Mouse (Mus musculus) forebrain, embryonic 11.5 days (tissue): ENCODE results near the gene Lgals4. TPM values are rescaled to one million over a fixed set of nuclear protein-coding genes. Genes with fewer than 3 reads are reported as not detected.

ENCODE experiments used
- ATAC-seq: fragments of 200-750 bp; cut with Nextera tagmentation; replicated peaks from 2 replicates; pipeline ENCODE4 v1.8.0; 2017; ENCODE audit warnings: moderate TSS enrichment; ENCODE audit not compliant: low FRiP score
- DNase-seq: peaks from one replicate; pipeline ENCODE4 v3.0.0-alpha.2; 2017; ENCODE audit warnings: low spot score
- H3K27ac ChIP-seq: fragments of 300-500 bp; sonication (generic); 2 replicates; pipeline ENCODE4 v1.5.1; 2014; ENCODE audit warnings: low read depth, low read length
- H3K27me3 ChIP-seq: fragments of 300-500 bp; sonication (generic); 2 replicates; pipeline ENCODE4 v1.6.1; 2014; ENCODE audit warnings: mild to moderate bottlenecking, low read length, mixed read lengths; ENCODE audit not compliant: control insufficient read depth, insufficient read depth
- H3K36me3 ChIP-seq: fragments of 300-500 bp; sonication (generic); 2 replicates; pipeline ENCODE4 v1.6.1; 2014; ENCODE audit warnings: mild to moderate bottlenecking, low read length, moderate library complexity, mixed read lengths; ENCODE audit not compliant: control insufficient read depth, insufficient read depth
- H3K4me1 ChIP-seq: fragments of 300-500 bp; sonication (generic); replicated peaks from 2 replicates; pipeline ENCODE4 v1.6.1; 2014; ENCODE audit warnings: low read length, mixed read lengths; ENCODE audit not compliant: control insufficient read depth, insufficient read depth
- H3K4me2 ChIP-seq: fragments of 300-500 bp; sonication (generic); 2 replicates; pipeline ENCODE4 v1.6.1; 2014; ENCODE audit warnings: low read depth, mild to moderate bottlenecking, low read length, moderate library complexity, mixed read lengths; ENCODE audit not compliant: severe bottlenecking
- H3K4me3 ChIP-seq: fragments of 300-500 bp; sonication (generic); 2 replicates; pipeline ENCODE4 v1.5.1; 2014; ENCODE audit warnings: low read depth, low read length
- H3K9ac ChIP-seq: fragments of 300-500 bp; sonication (generic); 2 replicates; pipeline ENCODE4 v1.6.1; 2014; ENCODE audit warnings: low read length
- H3K9me3 ChIP-seq: fragments of 300-500 bp; sonication (generic); 2 replicates; pipeline ENCODE4 v1.6.1; 2016; ENCODE audit warnings: low read length, mixed read lengths; ENCODE audit not compliant: control insufficient read depth
- WGBS: fragments of 180-500 bp; shearing (Covaris S2); extraction: QIAGEN DNeasy Blood & Tissue Kit; methylation state at CpG from one replicate; pipeline ENCODE4 v1.1.7; 2014; 5-methylcytosine and 5-hydroxymethylcytosine counted together
- polyA plus RNA-seq: library from polyadenylated mRNA; unstranded; fragments of >200 nt; fragmentation: Nextera tagmentation; extraction: Ambion mirVana; gene quantifications from 2 replicates; pipeline ENCODE4 v1.2.1, GENCODE M21; 2014

Gene Lgals4
- polyA plus RNA-seq, 1 experiment from 2014 or later, result 1.7 TPM

DNA sequence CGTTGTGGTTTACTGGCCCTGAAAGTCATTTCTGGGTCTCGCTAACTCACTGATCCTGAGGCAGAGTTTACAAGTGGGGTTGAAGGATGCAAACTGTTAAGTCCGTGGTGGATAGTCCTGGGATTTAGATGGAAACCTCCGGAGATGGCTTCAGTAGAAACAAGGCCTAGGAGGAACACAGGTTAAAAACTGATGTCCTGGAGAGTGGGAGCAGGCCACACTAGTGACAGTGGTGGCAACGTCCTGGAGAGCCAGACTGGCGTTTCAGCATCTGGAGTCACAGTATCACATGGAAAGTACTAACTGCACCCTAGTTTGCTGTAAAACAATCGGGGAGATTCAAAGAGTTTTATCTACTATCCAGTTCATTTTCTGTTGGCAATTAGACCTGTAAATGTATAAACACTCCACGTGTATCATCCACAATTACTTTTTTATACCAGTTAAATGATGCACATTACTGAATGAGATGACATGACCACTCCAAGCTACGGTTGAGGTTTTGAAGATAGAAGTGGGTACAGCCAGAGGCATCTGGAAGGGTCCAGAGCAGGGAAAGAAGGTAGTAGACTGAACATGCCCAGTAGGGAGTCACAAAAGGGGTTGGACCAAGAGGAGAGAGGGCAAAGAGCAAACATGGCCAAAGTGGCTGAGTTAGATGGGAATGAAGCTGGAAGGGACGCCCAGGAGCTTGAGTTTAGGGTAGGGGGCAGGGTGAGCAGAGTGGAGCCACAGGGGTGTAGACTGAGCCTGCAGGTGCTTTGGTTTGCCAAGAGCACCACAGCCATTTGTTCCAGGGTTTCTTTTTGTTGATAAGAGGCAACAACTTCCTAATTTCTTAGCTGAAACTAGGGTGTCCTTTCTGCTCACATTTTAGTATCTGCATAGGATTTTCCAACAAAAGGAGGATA is 10.4 kb upstream of the Lgals4 start:
- peak overlapping the region; percentile 18; the same call in 1 of the 2 replicates for H3K27ac ChIP-seq
- WGBS, result 66% methylated on average over 10 of the region's 10 CpGs
- ATAC-seq, result no peak

DNA sequence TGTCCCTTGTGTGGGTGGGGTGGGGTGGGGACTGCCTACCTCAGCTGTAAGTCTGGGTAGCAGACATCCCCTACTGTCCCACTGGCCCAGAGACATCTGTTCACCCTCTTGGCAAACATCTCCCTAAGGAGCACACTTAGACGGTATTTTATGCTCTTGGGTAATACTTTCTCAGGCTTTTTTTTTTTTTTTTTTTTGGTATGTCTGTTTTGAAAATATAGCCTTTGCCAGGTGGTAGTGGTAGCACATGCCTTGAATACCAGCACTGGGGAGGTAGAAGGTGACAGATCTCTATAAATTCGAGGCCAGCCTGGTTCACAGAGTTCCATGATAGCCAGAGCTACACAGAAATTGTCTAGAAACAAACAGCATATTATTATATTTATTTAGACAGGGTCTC is 9.7 kb upstream of the Lgals4 start:
- ATAC-seq (no peak), DNase-seq (no peak)
- Histone ChIP-seq H3K9ac (no peak overlapping the region), H3K4me2 (no peak overlapping the region), H3K9me3 (no peaks in the 10 kb centered on the region), H3K4me1 (peaks cover 12% of the 10 kb centered on the region; the same call in 1 of the 2 replicates), H3K36me3 (peaks cover 27% of the 10 kb centered on the region), H3K27me3 (no peaks in the 10 kb centered on the region), H3K4me3 (no peak overlapping the region), H3K27ac (no peak overlapping the region)
- WGBS, result 78% methylated on average over 2 of the region's 2 CpGs

More for the DNA sequence above, 10.4 kb upstream of the Lgals4 start:
- Histone ChIP-seq H3K9me3 (no peaks in the 10 kb centered on the region), H3K9ac (no peak overlapping the region), H3K4me1 (peaks cover 16% of the 10 kb centered on the region; the same call in 1 of the 2 replicates), H3K4me3 (no peak overlapping the region), H3K4me2 (no peak overlapping the region), H3K27me3 (no peaks in the 10 kb centered on the region), H3K36me3 (peaks cover 31% of the 10 kb centered on the region)
- DNase-seq, result no peak

DNA sequence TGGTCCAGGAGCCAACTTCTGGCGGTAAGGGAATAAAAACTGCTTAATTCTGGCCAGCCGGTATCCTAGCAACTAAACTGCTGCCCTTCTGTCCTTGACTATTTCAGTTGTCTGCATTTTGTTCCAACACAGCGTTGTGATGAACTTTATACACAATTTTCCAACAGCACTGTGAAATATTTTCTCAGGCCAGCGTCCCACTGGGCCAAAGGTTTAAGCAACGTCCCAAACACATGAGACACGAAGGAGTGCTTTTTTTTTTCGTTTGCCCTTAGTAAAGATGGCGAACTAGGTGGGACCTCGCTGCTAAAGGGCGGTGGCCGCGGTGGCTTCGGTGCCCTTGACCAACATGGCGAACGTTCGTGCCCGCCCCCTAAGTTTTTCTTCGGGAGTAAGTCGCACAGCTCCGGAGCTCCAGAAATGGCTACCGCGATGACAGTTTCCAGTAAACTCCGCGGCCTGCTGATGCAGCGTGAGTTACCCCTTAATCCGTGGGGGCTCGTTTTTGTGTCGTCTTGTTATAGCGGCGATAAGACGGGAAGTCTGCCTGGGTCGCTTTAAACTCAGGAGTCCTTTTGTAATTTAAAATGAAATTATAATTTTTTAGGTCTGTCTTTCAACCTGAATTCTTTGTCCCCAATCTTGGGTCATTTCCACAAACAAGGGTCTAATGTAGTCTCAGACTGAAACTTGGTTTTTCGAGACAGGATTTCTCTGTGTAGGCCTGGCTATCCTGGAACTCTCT is 8.5 kb upstream of the Lgals4 start, which contains the start of gene Ech1:
Gene Ech1 (plus strand): TSS at position 277 of the 745 bp plus-strand sequence.
- Histone ChIP-seq H3K9me3 (no peaks in the 10 kb centered on the region), H3K27me3 (no peaks in the 10 kb centered on the region), H3K4me3 (peak within 1 kb of the TSS; percentile 38), H3K27ac (peak within 1 kb of the TSS; percentile 77), H3K4me2 (peak within 1 kb of the TSS; percentile 64), H3K36me3 (peaks cover 20% of the 10 kb centered on the region), H3K4me1 (peaks cover 7% of the 10 kb centered on the region; the same call in 1 of the 2 replicates), H3K9ac (peak within 1 kb of the TSS; percentile 73)
- WGBS, result 3% methylated on average over 33 of the region's 33 CpGs
- DNase-seq, result peak; percentile 93
- peak; percentile 82 for ATAC-seq

DNA sequence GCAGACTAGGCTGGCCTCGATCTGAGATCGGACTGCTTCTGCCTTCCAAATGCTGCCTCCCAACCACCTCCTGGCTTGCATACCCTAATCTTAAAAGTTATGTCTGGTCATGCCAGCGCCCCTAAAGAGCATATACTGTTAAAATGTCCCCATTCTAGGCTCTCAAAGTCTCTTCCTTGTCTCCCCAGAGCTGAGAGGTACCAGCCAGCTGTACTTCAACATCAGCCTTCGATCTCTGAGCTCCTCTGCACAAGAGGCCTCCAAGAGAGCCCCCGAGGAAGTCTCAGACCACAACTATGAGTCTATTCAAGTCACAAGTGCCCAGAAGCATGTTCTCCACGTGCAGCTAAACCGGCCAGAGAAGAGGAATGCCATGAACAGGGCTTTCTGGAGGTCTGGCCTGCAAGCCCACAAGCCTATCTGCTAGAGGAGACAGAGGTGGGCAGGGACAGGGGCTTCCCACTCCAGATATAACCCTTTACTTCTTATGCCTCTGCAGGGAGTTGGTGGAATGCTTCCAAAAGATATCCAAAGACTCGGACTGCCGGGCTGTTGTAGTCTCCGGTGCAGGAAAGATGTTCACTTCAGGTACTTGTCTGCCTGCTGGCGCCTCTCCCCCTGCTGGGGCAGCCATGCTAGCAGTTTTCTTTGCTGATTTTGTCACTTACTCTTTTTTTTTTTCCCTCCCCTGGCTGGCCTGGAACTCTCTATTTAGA is 7.8 kb upstream of the Lgals4 start:
- H3K27me3 ChIP-seq, result no peaks in the 10 kb centered on the region
- WGBS, result 69% methylated on average over 11 of the region's 11 CpGs
- peaks cover 13% of the 10 kb centered on the region for H3K36me3 ChIP-seq
- peak overlapping the region; percentile 73 for H3K9ac ChIP-seq
- H3K27ac ChIP-seq, result peak overlapping the region; percentile 77; the same call in 1 of the 2 replicates
- peaks cover 7% of the 10 kb centered on the region; the same call in 1 of the 2 replicates for H3K4me1 ChIP-seq
- H3K9me3 ChIP-seq, result no peaks in the 10 kb centered on the region
- no peak for DNase-seq
- peak overlapping the region; percentile 38 for H3K4me3 ChIP-seq
- no peak for ATAC-seq
- H3K4me2 ChIP-seq, result peak overlapping the region; percentile 64

DNA sequence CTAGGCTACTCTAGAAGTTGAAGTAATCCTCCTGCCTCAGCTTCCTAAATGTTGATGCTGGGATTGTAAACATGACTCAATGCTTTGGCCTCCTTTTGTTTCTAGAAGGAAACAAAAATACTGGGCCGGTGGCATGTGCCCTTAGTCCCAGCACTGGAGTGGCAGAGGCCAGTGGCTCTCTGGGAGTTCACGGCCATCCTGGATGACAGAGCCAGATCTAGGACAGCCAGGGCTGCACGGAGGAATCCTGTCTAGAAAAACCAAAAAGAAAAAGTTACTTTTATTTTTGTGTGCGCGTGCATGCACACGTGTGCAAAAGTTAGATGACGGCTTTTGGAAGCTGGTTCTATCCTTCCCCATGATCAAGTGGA is 7.3 kb upstream of the Lgals4 start:
- Histone ChIP-seq H3K27ac (no peak overlapping the region), H3K4me3 (no peak overlapping the region), H3K9me3 (no peaks in the 10 kb centered on the region), H3K9ac (no peak overlapping the region), H3K27me3 (no peaks in the 10 kb centered on the region), H3K4me1 (peaks cover 5% of the 10 kb centered on the region; the same call in 1 of the 2 replicates), H3K36me3 (peaks cover 8% of the 10 kb centered on the region), H3K4me2 (no peak overlapping the region)
- 97% methylated on average over 7 of the region's 7 CpGs for WGBS
- DNase-seq (no peak), ATAC-seq (no peak)

DNA sequence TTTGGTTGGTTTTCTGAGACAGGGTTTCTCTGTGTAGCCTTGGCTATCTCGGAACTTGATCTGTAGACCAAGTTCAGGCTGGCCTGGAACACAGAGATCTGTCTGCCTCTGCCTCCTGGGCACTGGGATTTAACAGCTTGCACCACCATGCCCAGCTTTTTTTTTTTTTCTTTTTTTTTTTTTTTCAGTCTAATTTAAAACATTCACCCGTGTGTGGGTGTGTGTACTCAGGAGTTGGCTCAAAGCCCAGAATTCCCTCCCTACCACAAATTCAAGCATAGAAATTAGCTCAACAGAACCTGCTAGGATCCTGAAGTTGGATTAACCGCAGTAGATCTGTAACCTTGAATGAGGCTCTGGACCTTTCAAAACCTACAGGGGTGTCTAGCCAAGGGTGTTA is 6.3 kb upstream of the Lgals4 start:
- H3K9ac ChIP-seq, result no peak overlapping the region
- H3K4me3 ChIP-seq, result no peak overlapping the region
- H3K4me1 ChIP-seq, result peaks cover 5% of the 10 kb centered on the region; the same call in 1 of the 2 replicates
- H3K4me2 ChIP-seq, result no peak overlapping the region
- no peaks in the 10 kb centered on the region for H3K9me3 ChIP-seq
- ATAC-seq (no peak), DNase-seq (no peak)
- no peaks in the 10 kb centered on the region for H3K27me3 ChIP-seq
- H3K27ac ChIP-seq, result no peak overlapping the region
- peaks cover 2% of the 10 kb centered on the region; the same call in 1 of the 2 replicates for H3K36me3 ChIP-seq
- WGBS, result 73% methylated on average over 3 of the region's 3 CpGs

DNA sequence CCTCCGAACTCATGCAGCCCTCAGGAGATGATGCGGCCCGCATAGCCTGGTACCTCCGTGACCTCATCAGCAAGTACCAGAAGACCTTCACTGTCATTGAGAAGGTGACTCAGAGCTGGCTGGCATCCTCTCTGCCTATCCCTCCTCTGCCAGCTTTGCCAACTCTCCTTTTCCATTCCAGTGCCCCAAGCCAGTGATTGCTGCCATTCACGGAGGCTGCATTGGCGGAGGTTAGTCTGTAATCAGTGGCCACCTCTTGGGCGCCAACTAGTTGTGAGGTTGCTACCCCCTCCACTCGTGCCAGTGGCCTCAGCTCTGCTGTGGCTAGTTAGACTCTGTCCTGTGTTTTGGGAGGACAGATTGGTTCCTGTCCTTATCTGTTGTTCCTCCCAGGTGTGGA is 3.8 kb upstream of the Lgals4 start:
- H3K4me1 ChIP-seq, result peaks cover 2% of the 10 kb centered on the region; the same call in 1 of the 2 replicates
- H3K9ac ChIP-seq, result no peak overlapping the region
- 99% methylated on average over 8 of the region's 8 CpGs for WGBS
- H3K4me2 ChIP-seq, result no peak overlapping the region
- H3K27me3 ChIP-seq, result no peaks in the 10 kb centered on the region
- H3K36me3 ChIP-seq, result no peaks in the 10 kb centered on the region
- ATAC-seq (no peak), DNase-seq (no peak)
- no peak overlapping the region for H3K27ac ChIP-seq
- no peak overlapping the region for H3K4me3 ChIP-seq
- no peaks in the 10 kb centered on the region for H3K9me3 ChIP-seq

DNA sequence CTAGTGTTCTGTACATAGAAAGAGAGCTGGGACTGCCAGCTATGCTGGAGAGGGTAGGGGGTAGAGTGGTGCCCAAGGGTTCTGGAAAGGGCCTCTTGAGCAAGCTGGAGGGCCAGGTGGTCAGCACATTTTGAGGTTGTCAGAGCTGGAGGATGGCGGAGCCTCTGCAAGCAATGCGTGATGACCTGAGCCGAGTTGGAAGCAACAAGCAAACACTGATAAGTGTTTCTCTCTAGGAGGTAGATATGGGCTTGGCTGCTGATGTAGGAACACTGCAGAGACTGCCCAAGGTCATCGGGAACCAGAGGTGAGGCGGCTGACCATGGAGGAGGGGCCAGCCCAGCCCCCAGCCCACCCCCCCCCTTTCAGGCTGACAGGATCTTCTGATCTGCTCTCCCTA is 2.7 kb upstream of the Lgals4 start:
- 94% methylated on average over 5 of the region's 5 CpGs for WGBS
- DNase-seq, result no peak

More for the DNA sequence above, 2.7 kb upstream of the Lgals4 start:
- H3K4me2 ChIP-seq, result no peak overlapping the region
- no peaks in the 10 kb centered on the region for H3K36me3 ChIP-seq
- ATAC-seq, result no peak
- H3K9ac ChIP-seq, result no peak overlapping the region
- H3K4me1 ChIP-seq, result no peaks in the 10 kb centered on the region
- no peak overlapping the region for H3K27ac ChIP-seq
- H3K27me3 ChIP-seq, result no peaks in the 10 kb centered on the region
- H3K4me3 ChIP-seq, result no peak overlapping the region
- H3K9me3 ChIP-seq, result no peaks in the 10 kb centered on the region
